Mouse (Mus musculus): ENCODE results near the gene Hmx1. TPM values are rescaled to one million over a fixed set of nuclear protein-coding genes. Genes with fewer than 3 reads are reported as not detected.

Hmx1 gene
- total RNA-seq, 2 experiments from 2014 or later = not detected

DNA sequence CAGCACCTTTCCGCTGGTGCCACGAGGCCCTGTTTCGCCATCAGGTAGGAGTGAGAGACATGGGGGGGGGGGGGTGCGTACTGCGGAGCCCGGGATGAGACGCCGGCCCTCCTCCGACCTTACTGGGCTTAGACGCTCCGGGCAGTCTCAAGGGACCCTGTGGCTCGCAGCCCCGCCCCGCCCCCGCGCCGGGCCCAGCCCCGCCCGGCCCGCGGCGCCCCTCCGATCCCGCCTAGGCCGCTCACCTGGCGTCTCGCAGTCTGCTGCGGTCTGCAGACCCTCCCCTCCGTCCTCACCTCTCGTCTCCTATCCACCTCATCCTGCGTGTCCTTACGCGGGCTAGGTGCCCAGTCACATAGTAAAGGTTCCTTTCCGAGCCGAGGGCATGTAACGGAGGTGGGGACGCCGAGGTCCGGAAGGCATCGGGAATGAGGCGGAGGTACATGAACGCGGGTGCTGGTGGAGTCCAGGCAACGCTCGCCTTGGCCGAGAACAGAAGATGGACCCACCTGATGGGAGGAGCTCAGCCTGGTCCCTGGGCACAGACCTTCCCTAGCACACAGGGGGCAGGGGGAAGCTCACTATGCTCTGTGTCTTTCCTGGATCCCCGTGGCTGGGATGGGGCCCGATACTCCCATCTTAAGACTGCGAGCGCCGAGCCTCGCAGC, 8.9 kb downstream of the Hmx1 start:
- ATAC-seq (ENCODE audit: poor library complexity, severe bottlenecking) = no peak

DNA sequence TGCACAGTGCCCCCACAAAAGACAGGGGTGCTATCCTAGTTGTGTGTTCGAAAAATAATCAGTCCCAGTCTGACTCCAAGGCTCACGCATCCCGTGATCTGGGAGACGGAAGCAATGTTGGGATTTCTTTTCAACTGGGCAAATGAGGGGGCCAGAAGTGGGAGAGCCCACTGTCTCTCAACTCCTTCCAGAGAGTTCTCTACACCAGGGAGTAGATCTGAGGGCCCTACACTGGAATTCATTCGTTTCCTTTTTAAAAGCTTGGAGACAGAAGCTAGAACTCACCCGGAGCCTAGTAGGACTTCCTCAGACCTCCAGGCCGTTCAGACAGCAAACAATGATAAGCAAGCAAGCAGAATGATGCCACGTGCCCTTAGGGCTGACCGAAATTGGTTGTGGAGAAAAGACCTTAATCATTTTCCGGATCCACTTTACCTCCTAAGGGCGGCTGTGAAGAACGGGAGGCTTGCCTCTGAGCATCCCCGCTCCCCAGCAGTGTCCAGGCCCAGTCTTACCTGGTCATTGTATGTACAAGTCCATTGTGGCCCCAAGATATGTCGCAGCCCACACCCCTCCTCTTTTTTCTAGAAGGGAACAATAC, 9.5 kb downstream of the Hmx1 start:
- ATAC-seq (ENCODE audit: poor library complexity, severe bottlenecking) = no peak

DNA sequence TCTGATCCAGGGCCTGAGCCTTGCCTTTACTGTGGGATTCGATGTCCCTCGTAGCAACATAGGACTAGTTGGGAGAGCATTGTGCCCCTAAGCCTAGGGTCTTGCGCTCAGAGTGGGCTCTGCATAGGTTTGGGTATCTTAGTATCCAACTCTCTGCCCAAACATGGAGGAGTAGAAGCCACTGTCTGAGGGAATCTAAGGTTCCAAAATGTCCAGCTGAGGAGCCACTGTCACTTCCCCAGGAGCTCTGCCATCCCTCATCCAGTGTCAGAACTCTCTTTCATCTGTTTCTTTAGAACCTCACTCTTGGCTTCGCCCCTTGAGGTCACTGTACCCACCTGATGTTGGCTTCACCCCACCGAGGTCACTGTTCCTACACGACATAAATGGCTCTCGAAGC, 10.2 kb downstream of the Hmx1 start:
- no peak for ATAC-seq (ENCODE audit: poor library complexity, severe bottlenecking)

DNA sequence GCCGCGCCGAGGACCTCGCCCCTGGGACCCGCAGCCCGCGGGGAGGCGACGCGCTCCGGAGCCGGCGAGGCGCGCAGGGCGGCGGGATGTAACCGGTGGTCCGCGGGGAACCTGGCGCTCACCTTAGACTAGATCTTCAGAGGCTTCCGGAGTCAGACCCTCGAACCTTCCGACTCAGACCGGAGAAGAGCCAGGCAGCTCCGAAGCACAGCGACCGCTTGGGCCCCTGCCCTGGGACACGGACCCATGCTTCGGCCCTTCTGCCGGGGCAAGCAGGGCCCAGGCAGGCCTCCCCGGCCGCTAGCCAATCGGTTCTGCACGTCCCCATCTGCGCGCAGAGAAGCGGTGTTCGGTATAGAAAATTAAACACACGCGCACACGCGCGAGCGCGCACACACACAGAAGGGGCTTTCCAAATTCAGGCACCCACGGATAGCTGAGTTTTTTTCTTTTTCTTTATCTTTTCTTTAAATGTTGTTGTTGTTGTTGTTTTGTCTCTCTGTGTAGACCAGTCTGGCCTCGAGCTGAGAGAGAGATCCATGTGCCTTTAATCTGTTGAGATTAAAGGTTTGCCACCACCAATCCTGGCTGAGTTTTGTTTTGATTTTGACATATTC, 10.9 kb downstream of the Hmx1 start:
- ATAC-seq (ENCODE audit: poor library complexity, severe bottlenecking) = no peak

DNA sequence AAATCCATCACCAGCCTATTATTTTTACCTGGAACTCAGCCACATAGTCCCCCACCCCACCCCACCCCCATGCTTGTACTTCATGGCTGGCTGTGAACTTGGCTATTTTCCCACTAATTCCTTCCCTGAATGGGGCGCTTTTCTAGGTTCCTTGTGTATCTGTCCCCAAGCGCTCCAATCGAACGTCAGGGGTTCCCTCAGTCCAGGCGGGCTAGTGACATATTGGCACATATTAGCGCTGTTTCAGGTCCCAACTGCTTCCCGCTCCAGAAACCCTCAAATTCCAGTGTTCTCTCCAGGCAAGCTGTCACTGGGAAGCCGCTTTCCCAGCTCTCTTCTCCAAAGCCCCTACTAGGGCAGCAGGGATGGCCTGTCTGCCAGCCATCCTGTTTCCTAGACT, 12.3 kb downstream of the Hmx1 start:
- no peak for ATAC-seq (ENCODE audit: poor library complexity, severe bottlenecking)

DNA sequence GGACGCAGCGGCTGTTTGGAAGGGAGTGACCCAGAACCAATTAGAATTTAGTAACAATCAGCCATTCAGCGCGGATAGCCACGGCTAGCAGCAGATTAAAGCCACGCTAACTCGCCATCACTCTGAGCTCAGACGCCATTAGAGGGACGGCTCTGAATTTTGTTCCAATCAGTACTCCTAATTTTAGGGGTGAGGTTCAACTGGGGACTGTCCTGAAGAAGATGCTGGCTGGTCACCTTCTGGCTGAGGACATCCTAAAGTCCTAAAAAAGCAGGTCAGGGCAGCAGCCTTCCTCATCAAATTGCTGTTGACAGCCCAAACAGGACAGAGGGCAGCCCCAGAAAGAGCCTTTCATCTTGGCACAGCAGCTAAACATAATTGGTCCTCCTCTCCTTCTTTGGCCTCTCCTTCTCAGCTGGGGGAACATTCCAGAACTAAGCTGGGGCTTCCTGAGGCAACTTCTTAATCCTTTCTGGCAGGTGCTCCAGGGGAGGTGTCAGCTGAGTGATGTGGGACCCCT, 18.6 kb downstream of the Hmx1 start:
- ATAC-seq (ENCODE audit: poor library complexity, severe bottlenecking) = no peak

DNA sequence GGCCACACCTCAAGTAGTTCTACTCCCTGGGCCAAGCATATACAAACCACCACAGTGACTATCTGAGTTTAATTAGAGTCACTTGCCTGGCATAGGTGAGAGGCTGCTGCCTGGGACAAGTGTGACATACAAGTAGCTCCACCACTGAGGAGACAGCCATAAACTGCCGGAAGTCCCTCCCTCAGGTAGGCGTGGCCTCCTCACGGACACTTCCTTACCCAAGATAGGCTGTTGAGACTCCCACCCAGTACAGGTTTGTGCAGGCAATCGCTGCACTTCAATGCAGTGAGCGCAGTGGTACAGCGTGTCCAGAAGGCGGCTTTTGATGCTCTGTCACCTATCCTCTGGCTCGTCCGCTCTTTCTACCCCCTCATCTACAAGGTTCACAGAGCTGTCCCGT, 22.1 kb downstream of the Hmx1 start:
- no peak for ATAC-seq (ENCODE audit: poor library complexity, severe bottlenecking)

DNA sequence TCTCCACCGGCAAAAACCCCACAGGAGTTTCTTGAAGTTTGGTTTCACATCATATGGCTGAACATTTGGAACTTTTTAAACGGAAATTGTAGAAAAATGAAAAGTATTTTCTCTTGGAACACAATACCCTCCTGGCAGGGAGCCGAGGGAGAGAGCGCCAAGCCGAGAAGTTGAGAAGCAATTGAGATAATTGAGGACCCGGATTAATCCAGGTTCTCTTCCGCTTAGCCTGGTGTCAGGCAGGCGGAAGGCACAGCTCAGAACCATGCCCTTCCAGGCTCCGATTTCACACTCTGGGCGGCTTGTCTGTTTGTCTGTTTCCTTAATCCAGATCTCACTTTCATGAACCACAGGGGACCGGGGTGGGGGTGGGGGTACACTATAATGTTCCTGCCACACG, 23.9 kb downstream of the Hmx1 start:
- no peak for ATAC-seq (ENCODE audit: poor library complexity, severe bottlenecking)

DNA sequence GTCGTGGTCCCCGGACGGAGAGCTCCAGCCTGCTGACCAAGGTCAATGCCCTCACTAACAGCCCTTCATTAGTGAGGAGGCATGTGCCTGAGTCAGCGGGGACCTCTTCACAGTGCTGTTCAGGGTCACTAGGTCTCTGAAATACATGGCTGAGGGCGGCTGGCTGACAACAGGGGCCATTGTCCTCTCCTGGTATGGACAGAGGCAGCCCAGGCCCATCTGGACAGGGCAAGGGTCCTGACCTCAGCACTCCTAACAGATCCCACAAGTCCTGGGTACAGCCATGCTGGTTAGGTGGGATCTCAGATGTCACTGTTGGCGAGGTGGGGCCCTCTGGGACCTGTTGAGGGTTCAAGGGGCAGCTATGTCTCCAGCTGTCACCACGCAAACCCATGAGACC, 28.8 kb downstream of the Hmx1 start:
- ATAC-seq (ENCODE audit: poor library complexity, severe bottlenecking) = no peak

DNA sequence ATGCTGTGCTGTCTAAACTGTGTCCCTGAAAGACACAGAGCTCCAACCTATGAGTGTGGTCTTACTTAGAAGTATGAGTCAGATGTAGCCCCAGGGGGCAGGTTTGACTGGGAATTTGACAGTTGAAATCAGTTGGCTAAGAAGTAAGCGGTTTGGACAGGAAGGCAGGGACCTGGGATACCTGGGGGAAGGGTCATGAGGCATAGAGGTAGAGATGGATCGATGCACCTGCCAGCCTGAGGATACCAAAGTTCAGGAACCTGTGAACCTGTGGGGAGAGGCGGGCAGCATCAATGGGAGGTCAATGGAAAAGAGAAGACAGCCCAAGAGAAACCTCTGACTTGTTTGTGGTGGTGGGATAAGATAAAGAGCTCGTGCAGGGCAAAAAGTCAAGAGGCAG, 32.7 kb downstream of the Hmx1 start:
- ATAC-seq (ENCODE audit: poor library complexity, severe bottlenecking) = no peak

DNA sequence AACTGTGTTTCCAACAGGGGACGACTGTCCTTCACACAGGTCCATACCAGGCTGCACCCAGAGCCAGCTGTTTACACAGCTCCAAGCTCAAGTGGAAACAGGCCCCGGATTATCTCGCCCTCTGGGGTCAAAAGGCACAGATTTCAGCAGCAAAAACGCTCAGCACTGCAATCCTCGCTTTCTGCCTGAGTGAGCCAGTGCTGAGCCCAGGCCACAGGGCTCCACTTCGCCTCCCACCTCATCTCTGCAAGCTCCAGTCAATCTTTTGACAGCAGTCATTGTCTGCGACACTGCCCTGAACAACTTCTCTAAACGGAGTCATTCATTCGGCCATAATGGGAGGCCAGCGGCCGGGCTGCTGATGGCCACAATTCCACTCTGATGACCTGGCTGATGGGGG, 36.3 kb downstream of the Hmx1 start:
- no peak for ATAC-seq (ENCODE audit: poor library complexity, severe bottlenecking)

DNA sequence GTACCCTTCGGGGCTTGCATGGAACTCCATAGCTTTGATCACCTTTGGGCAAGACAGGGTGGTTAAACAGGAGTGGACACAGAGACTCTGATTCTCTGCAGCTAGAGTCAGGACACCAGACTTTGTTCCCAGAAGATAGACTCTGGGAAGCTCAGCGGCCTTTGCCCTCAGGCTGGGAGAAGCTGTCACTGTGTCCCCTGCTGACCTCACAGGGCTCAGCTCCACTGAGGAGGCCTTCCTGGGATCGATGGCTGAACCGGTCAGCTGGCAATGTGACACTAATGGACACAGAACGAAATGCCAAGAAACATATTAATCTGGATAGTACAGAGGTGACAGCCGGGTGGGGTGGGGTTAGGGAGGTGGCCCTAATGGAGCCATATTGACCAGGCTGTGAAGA, 39.0 kb downstream of the Hmx1 start:
- ATAC-seq (ENCODE audit: poor library complexity, severe bottlenecking) = no peak

DNA sequence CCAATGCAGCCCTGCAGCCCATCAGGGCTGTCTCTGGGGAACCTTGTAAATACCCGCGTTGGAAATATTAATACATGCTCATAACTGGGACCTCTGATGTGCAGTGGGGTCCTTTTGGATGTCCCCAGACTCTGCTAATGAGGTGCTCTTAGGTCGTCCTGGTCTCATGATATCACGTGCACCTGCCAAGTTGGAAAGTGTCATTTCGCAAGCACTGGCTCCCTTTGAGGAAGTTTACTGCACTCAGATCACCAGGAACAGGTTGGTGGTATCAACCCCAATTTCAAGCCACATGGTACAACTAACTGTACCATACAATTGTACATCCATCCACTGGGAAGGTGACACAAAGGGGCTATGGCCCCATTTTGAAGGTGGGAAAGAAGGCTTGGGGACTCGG, 39.5 kb downstream of the Hmx1 start:
- ATAC-seq (ENCODE audit: poor library complexity, severe bottlenecking) = no peak

DNA sequence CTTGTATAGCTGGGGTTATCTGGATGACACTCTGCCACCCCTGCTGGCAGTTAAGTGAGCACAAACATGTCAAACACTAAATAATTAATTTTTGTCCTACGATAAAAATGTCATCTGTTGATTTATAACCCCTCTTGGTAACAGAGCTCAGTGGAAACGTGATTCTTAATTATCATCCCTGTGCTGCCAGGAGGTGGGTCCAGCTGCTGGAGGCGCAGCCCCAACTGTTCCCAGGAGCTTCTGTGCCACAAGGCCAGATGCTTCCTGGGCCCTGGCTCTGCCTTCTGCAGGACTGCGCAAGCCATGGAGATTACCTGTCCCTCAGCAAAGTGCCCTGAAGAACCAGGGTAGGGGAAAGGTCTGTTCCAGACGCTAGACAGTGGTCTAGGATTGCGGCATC, 43.2 kb downstream of the Hmx1 start:
- ATAC-seq (ENCODE audit: poor library complexity, severe bottlenecking) = no peak

DNA sequence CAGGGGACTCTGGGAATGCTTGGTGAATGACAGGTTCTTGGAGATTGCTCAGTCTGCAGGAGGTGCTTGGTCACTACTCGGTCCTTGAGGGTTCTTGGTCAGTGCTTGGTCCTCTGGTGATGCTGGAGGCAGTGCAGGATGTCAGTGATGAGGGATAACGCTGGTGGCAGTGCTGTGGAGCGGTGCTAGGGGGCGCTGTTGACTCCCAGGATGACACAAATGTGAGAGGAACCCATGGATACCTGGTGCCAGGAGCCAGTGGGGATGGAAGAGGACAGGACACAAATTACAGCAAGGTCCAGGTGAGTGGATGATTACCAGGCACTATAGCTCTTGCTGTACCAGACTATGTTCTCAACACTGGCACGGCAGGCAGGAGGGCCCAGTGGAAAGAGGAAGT, 45.1 kb downstream of the Hmx1 start:
- ATAC-seq (ENCODE audit: poor library complexity, severe bottlenecking) = no peak

DNA sequence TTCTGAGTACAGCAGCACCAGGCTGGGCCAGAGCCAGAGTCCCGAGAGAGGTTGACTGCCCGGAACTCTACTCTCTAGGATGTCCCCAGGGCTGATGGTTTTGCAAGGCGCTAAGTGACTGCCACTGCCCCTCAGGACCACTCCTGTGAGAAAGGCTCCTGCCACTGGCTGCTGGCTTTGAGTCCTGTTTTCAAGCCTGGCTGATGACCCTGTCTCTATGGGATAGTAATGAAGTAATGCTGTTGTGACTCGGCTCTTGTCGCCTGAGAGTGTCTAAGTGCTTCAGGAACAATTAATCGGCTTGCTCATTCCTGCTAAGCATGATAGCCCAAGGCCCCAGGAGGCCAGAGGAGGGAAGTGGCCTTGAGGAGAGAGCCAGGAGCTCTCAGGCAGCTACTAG, 45.8 kb downstream of the Hmx1 start:
- no peak for ATAC-seq (ENCODE audit: poor library complexity, severe bottlenecking)

DNA sequence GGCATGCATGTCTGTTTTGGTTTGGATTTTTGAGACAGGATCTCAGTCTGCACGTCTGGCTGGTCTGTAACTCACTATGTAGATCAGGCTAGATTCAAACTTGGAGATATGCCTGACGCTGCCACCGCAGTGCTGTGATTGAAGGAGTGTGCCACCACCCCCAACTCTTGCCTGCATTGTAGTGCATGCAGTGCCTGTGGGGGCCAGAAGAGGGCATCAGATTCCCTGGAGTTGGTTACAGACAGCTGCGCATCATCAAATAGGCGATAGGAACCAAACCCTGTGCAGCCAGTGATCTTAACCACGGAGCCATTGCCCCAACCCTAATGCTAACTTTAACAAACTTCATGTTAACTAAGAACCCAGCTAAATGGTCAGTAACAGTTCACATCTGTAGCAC, 49.9 kb downstream of the Hmx1 start:
- ATAC-seq (ENCODE audit: poor library complexity, severe bottlenecking) = no peak

DNA sequence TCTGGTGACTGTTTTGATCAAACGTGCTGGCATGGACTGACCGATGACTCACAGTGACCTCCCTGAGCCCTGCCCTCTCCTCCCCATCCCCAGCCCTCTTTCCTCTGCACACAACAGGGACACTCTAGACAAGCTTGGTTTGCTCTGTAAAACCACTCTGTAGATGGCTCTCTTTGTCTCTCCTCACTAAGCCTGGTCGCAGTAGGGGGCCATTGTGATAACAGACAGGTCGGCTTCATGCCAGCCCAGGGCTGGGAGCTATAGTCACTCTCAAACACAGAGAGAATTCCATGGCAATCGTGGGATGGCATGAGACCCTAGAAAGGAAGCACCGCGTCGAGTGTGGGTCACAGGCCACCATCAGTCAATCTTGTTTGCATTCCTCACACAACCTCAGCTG, 51.6 kb downstream of the Hmx1 start:
- no peak for ATAC-seq (ENCODE audit: poor library complexity, severe bottlenecking)

DNA sequence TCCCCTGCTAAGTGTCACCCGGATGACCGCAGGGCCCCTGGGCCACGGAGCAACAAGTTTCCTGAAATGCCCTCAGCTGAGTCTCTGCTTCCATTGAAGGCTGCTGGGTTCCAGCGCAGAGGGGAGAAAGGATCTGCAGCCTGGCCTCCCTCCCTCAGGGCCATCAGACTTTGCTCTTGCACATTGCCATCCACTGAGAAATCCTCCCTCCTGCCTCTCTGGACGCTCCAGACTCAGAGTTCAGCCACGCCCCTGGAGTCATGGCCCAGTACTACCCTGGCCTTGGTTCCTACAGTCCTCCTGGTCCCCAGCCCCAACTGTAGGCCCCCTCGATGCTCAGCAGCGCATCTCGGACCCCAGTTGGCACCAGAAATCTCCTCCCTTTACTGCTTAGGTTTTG, 52.5 kb downstream of the Hmx1 start:
- no peak for ATAC-seq (ENCODE audit: poor library complexity, severe bottlenecking)

DNA sequence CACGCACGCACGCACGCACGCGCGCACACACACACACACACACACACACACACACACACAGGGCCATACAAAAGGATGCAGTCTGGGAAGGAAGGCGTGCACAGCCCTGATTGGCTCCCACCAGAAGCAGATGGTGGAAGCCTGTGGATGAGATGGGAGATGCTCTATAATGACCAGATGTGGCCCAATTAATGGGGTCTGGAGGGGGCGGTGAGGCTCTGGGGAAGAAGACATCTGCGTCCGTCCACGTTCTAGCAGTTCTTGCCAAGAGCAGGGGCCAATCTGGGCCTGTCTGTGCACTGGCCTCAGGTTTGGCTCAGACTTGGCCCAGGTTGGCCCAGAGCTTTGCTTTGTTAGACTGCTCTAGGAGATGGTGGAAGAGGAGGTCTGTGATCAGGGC, 55.8 kb downstream of the Hmx1 start:
- ATAC-seq (ENCODE audit: poor library complexity, severe bottlenecking) = no peak

DNA sequence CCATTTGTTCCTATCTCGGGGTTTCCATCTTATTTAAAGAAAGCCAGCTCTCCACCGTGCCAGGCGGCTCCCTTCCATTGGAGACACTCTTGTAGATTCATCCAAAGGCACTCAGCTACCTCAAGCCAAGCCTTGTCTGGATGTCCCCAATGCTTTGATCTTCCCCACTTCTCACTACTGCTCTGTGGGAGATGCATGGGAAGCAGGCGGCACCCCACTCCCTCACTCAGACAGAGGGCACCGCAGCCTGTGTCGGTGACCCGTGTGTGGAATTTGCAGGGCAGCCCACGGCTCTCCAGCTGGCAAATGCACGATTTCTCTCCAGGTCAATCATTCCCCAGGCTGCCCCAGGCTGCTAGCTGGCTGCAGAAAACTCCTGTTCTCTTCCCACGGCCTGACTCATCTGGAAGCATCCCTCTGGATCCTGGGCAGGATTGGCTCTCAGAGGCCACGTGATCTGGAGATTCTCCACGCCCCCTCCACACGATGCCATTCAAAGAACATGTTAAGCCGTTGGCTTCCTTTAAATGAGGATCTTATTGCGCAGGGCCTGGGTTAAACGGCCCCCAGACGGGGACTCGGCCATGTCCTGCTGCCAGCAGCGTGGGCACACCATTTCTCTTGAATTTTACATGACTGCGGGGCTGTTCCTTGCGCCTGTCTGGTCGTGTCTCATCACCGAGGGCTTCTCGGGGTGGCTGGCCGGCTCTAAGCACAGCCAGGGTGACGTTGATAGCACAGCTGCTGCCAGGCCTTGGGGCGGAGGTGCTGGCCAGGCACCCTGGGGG, 58.9 kb downstream of the Hmx1 start:
- no peak for ATAC-seq (ENCODE audit: poor library complexity, severe bottlenecking)
